Mouse (Mus musculus) liver, embryonic 12.5 days (tissue): ENCODE data around the gene Ranbp10. TPM values are rescaled to one million over a fixed set of nuclear protein-coding genes. Genes with fewer than 3 reads are reported as not detected.

Experiments
- ATAC-seq: fragments of 200-750 bp; cut with Nextera tagmentation; 2 replicates; pipeline ENCODE4 v1.8.0; 2017; ENCODE audit warnings: moderate number of reproducible peaks, mild to moderate bottlenecking, moderate library complexity
- H3K27ac ChIP-seq: fragments of 300-500 bp; sonication (generic); 2 replicates; pipeline ENCODE4 v1.5.1; 2016; ENCODE audit warnings: mild to moderate bottlenecking
- H3K27me3 ChIP-seq: fragments of 300-500 bp; sonication (generic); replicated peaks from 2 replicates; pipeline ENCODE4 v1.6.1; 2016; ENCODE audit warnings: mild to moderate bottlenecking, moderate library complexity
- H3K36me3 ChIP-seq: fragments of 300-500 bp; sonication (generic); 2 replicates; pipeline ENCODE4 v1.6.1; 2016; ENCODE audit warnings: mild to moderate bottlenecking, moderate library complexity
- H3K4me1 ChIP-seq: fragments of 300-500 bp; sonication (generic); 2 replicates; pipeline ENCODE4 v1.6.1; 2016
- H3K4me2 ChIP-seq: fragments of 300-500 bp; sonication (generic); 2 replicates; pipeline ENCODE4 v1.6.1; 2016; ENCODE audit warnings: mild to moderate bottlenecking, moderate library complexity
- H3K4me3 ChIP-seq: fragments of 300-500 bp; sonication (generic); 2 replicates; pipeline ENCODE4 v1.5.1; 2016; ENCODE audit warnings: mild to moderate bottlenecking, moderate library complexity
- H3K9ac ChIP-seq: fragments of 300-500 bp; sonication (generic); 2 replicates; pipeline ENCODE4 v1.6.1; 2016; ENCODE audit warnings: mild to moderate bottlenecking, moderate library complexity
- H3K9me3 ChIP-seq: fragments of 300-500 bp; sonication (generic); replicated peaks from 2 replicates; pipeline ENCODE4 v1.6.1; 2016; ENCODE audit warnings: mild to moderate bottlenecking, moderate library complexity
- WGBS: fragments of 180-500 bp; shearing (Covaris S2); methylation state at CpG from one replicate; pipeline ENCODE4 v1.1.7; 2016; ENCODE audit not compliant: insufficient replicate concordance; 5-methylcytosine and 5-hydroxymethylcytosine counted together
- polyA plus RNA-seq: library from polyadenylated mRNA; unstranded; fragments of >200 nt; fragmentation: Nextera tagmentation; extraction: Ambion mirVana; gene quantifications from 2 replicates; pipeline ENCODE4 v1.2.1, GENCODE M21; 2016

Ranbp10 gene
- polyA plus RNA-seq, 1 experiment from 2014 or later, result 37.8 TPM

GRCm38 (mm10) chr8:105825506-105825905 lies 1.6 kb downstream of the Ranbp10 start:
- no peaks in the 10 kb centered on the region for H3K27me3 ChIP-seq
- peak overlapping the region; percentile 97 for H3K9ac ChIP-seq
- peak overlapping the region; percentile 97 for H3K27ac ChIP-seq
- peak overlapping the region; percentile 75 for H3K4me2 ChIP-seq
- WGBS, result 74% methylated on average over 4 of the region's 4 CpGs
- H3K36me3 ChIP-seq, result peaks cover 58% of the 10 kb centered on the region
- peak overlapping the region; percentile 97 for H3K4me3 ChIP-seq
- no peaks in the 10 kb centered on the region for H3K9me3 ChIP-seq
- H3K4me1 ChIP-seq, result peaks cover 82% of the 10 kb centered on the region
- ATAC-seq, result no peak

- 14% methylated on average over 1 of the region's 1 CpGs for WGBS
- H3K27ac ChIP-seq, result peak overlapping the region; percentile 97
- peak overlapping the region; percentile 97 for H3K4me3 ChIP-seq
- peaks cover 94% of the 10 kb centered on the region for H3K36me3 ChIP-seq
- H3K4me2 ChIP-seq, result peak overlapping the region; percentile 75
- peak; percentile 97 for ATAC-seq
- H3K9ac ChIP-seq, result peak overlapping the region; percentile 73
- H3K4me1 ChIP-seq, result peaks cover 95% of the 10 kb centered on the region
- no peaks in the 10 kb centered on the region for H3K27me3 ChIP-seq
- no peaks in the 10 kb centered on the region for H3K9me3 ChIP-seq
Measured at GRCm38 (mm10) chr8:105820925-105821324, 6.2 kb downstream of the Ranbp10 start.

GRCm38 (mm10) chr8:105819659-105820058 lies 7.5 kb downstream of the Ranbp10 start:
- H3K9ac ChIP-seq, result peak overlapping the region; percentile 73
- H3K4me3 ChIP-seq, result peak overlapping the region; percentile 40
- 56% methylated on average over 3 of the region's 3 CpGs for WGBS
- no peaks in the 10 kb centered on the region for H3K9me3 ChIP-seq
- H3K4me2 ChIP-seq, result peak overlapping the region; percentile 75
- peaks cover 94% of the 10 kb centered on the region for H3K36me3 ChIP-seq
- H3K4me1 ChIP-seq, result peaks cover 95% of the 10 kb centered on the region
- peak overlapping the region; percentile 97 for H3K27ac ChIP-seq
- ATAC-seq, result peak; percentile 34; the same call in 1 of the 2 replicates
- no peaks in the 10 kb centered on the region for H3K27me3 ChIP-seq

GRCm38 (mm10) chr8:105813241-105813640 lies 13.9 kb downstream of the Ranbp10 start:
- WGBS, result 91% methylated on average over 6 of the region's 6 CpGs
- ATAC-seq, result no peak
- Histone ChIP-seq H3K9ac (peak overlapping the region; percentile 47; the same call in 1 of the 2 replicates), H3K9me3 (no peaks in the 10 kb centered on the region), H3K27ac (peak overlapping the region; percentile 80), H3K4me3 (0 out of 2 replicates have a peak overlapping the region, but pooled peaks have one; percentile 2), H3K4me1 (peaks cover 97% of the 10 kb centered on the region), H3K27me3 (no peaks in the 10 kb centered on the region), H3K4me2 (peak overlapping the region; percentile 49), H3K36me3 (peaks cover 93% of the 10 kb centered on the region)

- Histone ChIP-seq H3K4me2 (peak overlapping the region; percentile 49), H3K27me3 (no peaks in the 10 kb centered on the region), H3K9ac (peak overlapping the region; percentile 47), H3K4me3 (peak overlapping the region; percentile 21; the same call in 1 of the 2 replicates), H3K36me3 (peaks cover 93% of the 10 kb centered on the region), H3K9me3 (no peaks in the 10 kb centered on the region), H3K4me1 (peaks cover 97% of the 10 kb centered on the region), H3K27ac (peak overlapping the region; percentile 80)
- 82% methylated on average over 5 of the region's 5 CpGs for WGBS
- no peak for ATAC-seq
Measured at GRCm38 (mm10) chr8:105812511-105812910, 14.6 kb downstream of the Ranbp10 start.

GRCm38 (mm10) chr8:105811543-105811942 lies 15.6 kb downstream of the Ranbp10 start:
- WGBS, result 51% methylated on average over 3 of the region's 3 CpGs
- Histone ChIP-seq H3K27ac (peak overlapping the region; percentile 80), H3K4me3 (peak overlapping the region; percentile 21), H3K27me3 (no peaks in the 10 kb centered on the region), H3K4me2 (peak overlapping the region; percentile 49), H3K4me1 (peaks cover 97% of the 10 kb centered on the region), H3K9me3 (no peaks in the 10 kb centered on the region), H3K9ac (peak overlapping the region; percentile 47), H3K36me3 (peaks cover 95% of the 10 kb centered on the region)
- no peak for ATAC-seq

GRCm38 (mm10) chr8:105811061-105811460 lies 16.1 kb downstream of the Ranbp10 start:
- Histone ChIP-seq H3K4me1 (peaks cover 98% of the 10 kb centered on the region), H3K27ac (peak overlapping the region; percentile 80)

GRCm38 (mm10) chr8:105810245-105810786 lies 16.8 kb downstream of the Ranbp10 start:
- peak overlapping the region; percentile 21 for H3K4me3 ChIP-seq
- WGBS, result 47% methylated on average over 6 of the region's 6 CpGs
- H3K4me2 ChIP-seq, result peak overlapping the region; percentile 49
- peak overlapping the region; percentile 47 for H3K9ac ChIP-seq
- H3K27ac ChIP-seq, result peak overlapping the region; percentile 80
- no peaks in the 10 kb centered on the region for H3K27me3 ChIP-seq
- H3K9me3 ChIP-seq, result no peaks in the 10 kb centered on the region
- peak; percentile 11; the same call in 1 of the 2 replicates for ATAC-seq
- H3K36me3 ChIP-seq, result peaks cover 96% of the 10 kb centered on the region
- H3K4me1 ChIP-seq, result peaks cover 98% of the 10 kb centered on the region

More at GRCm38 (mm10) chr8:105811061-105811460, 16.1 kb downstream of the Ranbp10 start:
- 44% methylated on average over 10 of the region's 10 CpGs for WGBS
- ATAC-seq, result peak; percentile 70
- no peaks in the 10 kb centered on the region for H3K9me3 ChIP-seq
- no peaks in the 10 kb centered on the region for H3K27me3 ChIP-seq
- peak overlapping the region; percentile 21 for H3K4me3 ChIP-seq
- H3K9ac ChIP-seq, result peak overlapping the region; percentile 47
- peak overlapping the region; percentile 49 for H3K4me2 ChIP-seq
- peaks cover 96% of the 10 kb centered on the region for H3K36me3 ChIP-seq

- peak overlapping the region; percentile 15 for H3K4me2 ChIP-seq
- 78% methylated on average over 2 of the region's 2 CpGs for WGBS
Measured at GRCm38 (mm10) chr8:105808480-105808879, 18.7 kb downstream of the Ranbp10 start.

GRCm38 (mm10) chr8:105807766-105808165 lies 19.4 kb downstream of the Ranbp10 start:
- no peaks in the 10 kb centered on the region for H3K27me3 ChIP-seq
- ATAC-seq, result no peak
- H3K9me3 ChIP-seq, result no peaks in the 10 kb centered on the region
- H3K36me3 ChIP-seq, result peaks cover 95% of the 10 kb centered on the region
- H3K4me1 ChIP-seq, result peaks cover 97% of the 10 kb centered on the region
- no peak overlapping the region for H3K4me3 ChIP-seq
- H3K9ac ChIP-seq, result no peak overlapping the region
- H3K27ac ChIP-seq, result peak overlapping the region; percentile 76
- WGBS, result 83% methylated on average over 5 of the region's 5 CpGs
- peak overlapping the region; percentile 17; the same call in 1 of the 2 replicates for H3K4me2 ChIP-seq

More at GRCm38 (mm10) chr8:105808480-105808879, 18.7 kb downstream of the Ranbp10 start:
- peaks cover 97% of the 10 kb centered on the region for H3K4me1 ChIP-seq
- no peak for ATAC-seq
- H3K27me3 ChIP-seq, result no peaks in the 10 kb centered on the region
- H3K9ac ChIP-seq, result no peak overlapping the region
- peaks cover 95% of the 10 kb centered on the region for H3K36me3 ChIP-seq
- no peaks in the 10 kb centered on the region for H3K9me3 ChIP-seq
- peak overlapping the region; percentile 76 for H3K27ac ChIP-seq
- H3K4me3 ChIP-seq, result no peak overlapping the region

- Histone ChIP-seq H3K4me3 (no peak overlapping the region), H3K27ac (peak overlapping the region; percentile 76), H3K36me3 (peaks cover 84% of the 10 kb centered on the region), H3K9ac (0 out of 2 replicates have a peak overlapping the region, but pooled peaks have one; percentile 18), H3K4me2 (0 out of 2 replicates have a peak overlapping the region, but pooled peaks have one; percentile 3), H3K9me3 (no peaks in the 10 kb centered on the region), H3K27me3 (no peaks in the 10 kb centered on the region), H3K4me1 (peaks cover 95% of the 10 kb centered on the region)
- no peak for ATAC-seq
- 47% methylated on average over 1 of the region's 1 CpGs for WGBS
Measured at GRCm38 (mm10) chr8:105805964-105806363, 21.2 kb downstream of the Ranbp10 start.

GRCm38 (mm10) chr8:105805346-105805745 lies 21.8 kb downstream of the Ranbp10 start:
- Histone ChIP-seq H3K4me1 (peaks cover 95% of the 10 kb centered on the region), H3K4me2 (0 out of 2 replicates have a peak overlapping the region, but pooled peaks have one; percentile 3), H3K9ac (peak overlapping the region; percentile 18; the same call in 1 of the 2 replicates), H3K4me3 (no peak overlapping the region), H3K36me3 (peaks cover 84% of the 10 kb centered on the region), H3K9me3 (no peaks in the 10 kb centered on the region), H3K27me3 (no peaks in the 10 kb centered on the region), H3K27ac (peak overlapping the region; percentile 76)
- no peak for ATAC-seq
- WGBS, result 75% methylated on average over 3 of the region's 3 CpGs
